Mouse (Mus musculus): ENCODE data around the gene Mlf1. TPM values are rescaled to one million over a fixed set of nuclear protein-coding genes. Genes with fewer than 3 reads are reported as not detected.
A peak's percentile ranks its signal among the peaks of the same experiment; 100 is the strongest.

Mlf1 gene
- polyA plus RNA-seq (2014; fragmentation: Nextera tagmentation; extraction: Ambion mirVana): 33.1 and 55.0 TPM in 2 replicates

DNA sequence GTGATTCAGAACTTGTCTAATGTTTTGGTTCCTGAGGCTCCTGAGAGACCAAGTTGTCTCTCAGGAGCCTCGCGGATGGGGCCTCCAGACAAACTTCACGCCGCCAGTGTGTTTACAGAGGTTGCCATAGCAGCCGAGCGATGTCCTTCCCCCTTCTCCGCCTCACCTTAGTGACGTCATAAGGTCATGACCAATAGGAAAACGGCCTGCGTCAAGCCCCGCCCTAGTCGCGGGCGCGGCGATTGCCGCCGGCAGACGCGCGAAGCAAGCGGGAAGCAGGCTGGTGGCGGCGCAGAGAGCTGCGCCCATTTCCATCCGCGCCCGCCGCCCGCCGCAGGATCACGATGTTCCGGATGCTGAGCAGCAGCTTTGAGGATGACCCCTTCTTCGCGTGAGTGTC lies at the start of gene Mlf1:
Gene Mlf1, plus strand, starts transcription at position 226 of the 400 bp plus-strand sequence.
- 0% methylated on average over 32 of the region's 35 CpGs for WGBS
- ATAC-seq (ENCODE audit: low read depth): peak; percentile 97

DNA sequence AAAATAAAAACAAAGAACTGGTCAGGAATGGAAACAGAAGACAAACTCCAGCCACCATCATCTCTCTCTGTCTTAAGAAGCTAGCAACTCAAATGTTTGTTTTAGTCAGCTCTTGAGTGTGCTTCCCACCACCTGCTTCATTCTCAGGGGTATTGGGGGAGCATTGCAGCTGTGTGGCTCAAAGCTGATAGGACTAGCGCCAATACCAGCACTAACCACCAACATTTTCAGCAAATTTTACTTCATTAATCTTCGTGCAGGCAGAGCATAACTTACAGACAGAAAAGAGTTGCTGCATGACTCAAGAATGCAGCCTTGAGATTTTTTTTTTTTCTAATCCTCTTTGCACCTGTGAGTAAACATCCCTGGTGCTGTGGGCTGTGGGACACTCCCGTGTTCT lies 34.3 kb upstream of the Mlf1 start:
- DNase-seq (ENCODE audit: low spot score): peak; percentile 8
- no peak overlapping the region for H3K9ac ChIP-seq (ENCODE audit: low read depth, low read length)
- no peak overlapping the region for H3K4me3 ChIP-seq (ENCODE audit: low read depth, low read length)
- no peak for ATAC-seq (ENCODE audit: low read depth)
- 47% methylated on average over 3 of the region's 3 CpGs for WGBS
- H3K9me3 ChIP-seq (ENCODE audit: control insufficient read depth, low read length): no peaks in the 10 kb centered on the region
- no peaks in the 10 kb centered on the region for H3K27me3 ChIP-seq (replicated peaks; ENCODE audit: control insufficient read depth, insufficient read depth, low read length)
- H3K4me2 ChIP-seq (ENCODE audit: low read depth, low read length): no peak overlapping the region
- no peaks in the 10 kb centered on the region for H3K36me3 ChIP-seq (ENCODE audit: control insufficient read depth, insufficient read depth, low read length)
- H3K27ac ChIP-seq (replicated peaks; ENCODE audit: low read depth, low read length): no peak overlapping the region
- no peaks in the 10 kb centered on the region for H3K4me1 ChIP-seq (ENCODE audit: control insufficient read depth, insufficient read depth, low read length)

More for the DNA sequence above, at the start of gene Mlf1:
- Histone ChIP-seq H3K27ac (replicated peaks; ENCODE audit: low read depth, low read length) (no peak within 1 kb of the TSS), H3K27me3 (replicated peaks; ENCODE audit: control insufficient read depth, insufficient read depth, low read length) (peaks cover 15% of the 10 kb centered on the region), H3K36me3 (ENCODE audit: control insufficient read depth, insufficient read depth, low read length) (no peaks in the 10 kb centered on the region), H3K9me3 (ENCODE audit: control insufficient read depth, low read length) (no peaks in the 10 kb centered on the region), H3K4me2 (ENCODE audit: low read depth, low read length) (peak within 1 kb of the TSS; percentile 86), H3K9ac (ENCODE audit: low read depth, low read length) (peak within 1 kb of the TSS; percentile 69), H3K4me3 (ENCODE audit: low read depth, low read length) (peak within 1 kb of the TSS; percentile 51), H3K4me1 (ENCODE audit: control insufficient read depth, insufficient read depth, low read length) (no peaks in the 10 kb centered on the region)
- peak; percentile 95 for DNase-seq (ENCODE audit: low spot score)

GRCm38 (mm10) chr3:67340921-67341320 lies 33.0 kb upstream of the Mlf1 start:
- H3K4me2 ChIP-seq (ENCODE audit: low read depth, low read length): no peak overlapping the region
- DNase-seq (ENCODE audit: low spot score): no peak
- no peak overlapping the region for H3K9ac ChIP-seq (ENCODE audit: low read depth, low read length)
- no peaks in the 10 kb centered on the region for H3K36me3 ChIP-seq (ENCODE audit: control insufficient read depth, insufficient read depth, low read length)
- no peak overlapping the region for H3K27ac ChIP-seq (replicated peaks; ENCODE audit: low read depth, low read length)
- no peaks in the 10 kb centered on the region for H3K9me3 ChIP-seq (ENCODE audit: control insufficient read depth, low read length)
- H3K4me1 ChIP-seq (ENCODE audit: control insufficient read depth, insufficient read depth, low read length): no peaks in the 10 kb centered on the region
- WGBS: 69% methylated on average over 7 of the region's 7 CpGs
- no peak overlapping the region for H3K4me3 ChIP-seq (ENCODE audit: low read depth, low read length)
- no peak for ATAC-seq (ENCODE audit: low read depth)
- H3K27me3 ChIP-seq (replicated peaks; ENCODE audit: control insufficient read depth, insufficient read depth, low read length): no peaks in the 10 kb centered on the region

GRCm38 (mm10) chr3:67343004-67343662 lies 30.8 kb upstream of the Mlf1 start:
- no peaks in the 10 kb centered on the region for H3K27me3 ChIP-seq (replicated peaks; ENCODE audit: control insufficient read depth, insufficient read depth, low read length)
- 41% methylated on average over 5 of the region's 5 CpGs for WGBS
- H3K36me3 ChIP-seq (ENCODE audit: control insufficient read depth, insufficient read depth, low read length): no peaks in the 10 kb centered on the region
- no peaks in the 10 kb centered on the region for H3K9me3 ChIP-seq (ENCODE audit: control insufficient read depth, low read length)
- no peak overlapping the region for H3K9ac ChIP-seq (ENCODE audit: low read depth, low read length)
- H3K4me1 ChIP-seq (ENCODE audit: control insufficient read depth, insufficient read depth, low read length): no peaks in the 10 kb centered on the region
- ATAC-seq (ENCODE audit: low read depth) (no peak), DNase-seq (ENCODE audit: low spot score) (peak; percentile 56)
- H3K4me3 ChIP-seq (ENCODE audit: low read depth, low read length): no peak overlapping the region
- no peak overlapping the region for H3K27ac ChIP-seq (replicated peaks; ENCODE audit: low read depth, low read length)
- H3K4me2 ChIP-seq (ENCODE audit: low read depth, low read length): no peak overlapping the region

DNA sequence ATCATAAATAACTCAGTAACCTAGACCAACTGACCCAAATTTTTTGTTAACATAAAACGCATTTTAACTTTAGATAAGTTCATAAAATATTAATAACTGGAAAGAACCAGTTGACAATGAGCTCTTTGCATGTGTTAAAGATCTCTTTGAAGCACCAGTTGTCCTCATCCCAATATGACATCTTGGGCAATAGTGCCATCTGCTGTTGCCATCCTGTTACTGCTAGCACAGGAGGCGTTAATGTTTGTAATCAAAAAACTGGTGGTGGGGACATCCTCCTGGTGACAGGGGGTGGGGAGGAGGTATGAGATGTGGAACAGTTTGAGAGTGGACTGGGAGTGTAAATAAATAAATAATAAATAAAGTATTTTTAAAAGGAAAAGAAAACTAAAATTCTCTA lies 29.3 kb upstream of the Mlf1 start:
- DNase-seq (ENCODE audit: low spot score): peak; percentile 49
- H3K9ac ChIP-seq (ENCODE audit: low read depth, low read length): no peak overlapping the region
- H3K27me3 ChIP-seq (replicated peaks; ENCODE audit: control insufficient read depth, insufficient read depth, low read length): no peaks in the 10 kb centered on the region
- ATAC-seq (ENCODE audit: low read depth): no peak; the same call in 1 of the 2 replicates
- H3K36me3 ChIP-seq (ENCODE audit: control insufficient read depth, insufficient read depth, low read length): no peaks in the 10 kb centered on the region
- H3K4me2 ChIP-seq (ENCODE audit: low read depth, low read length): no peak overlapping the region
- WGBS: 4% methylated on average over 2 of the region's 2 CpGs
- H3K4me3 ChIP-seq (ENCODE audit: low read depth, low read length): no peak overlapping the region
- no peaks in the 10 kb centered on the region for H3K9me3 ChIP-seq (ENCODE audit: control insufficient read depth, low read length)
- H3K4me1 ChIP-seq (ENCODE audit: control insufficient read depth, insufficient read depth, low read length): no peaks in the 10 kb centered on the region
- no peak overlapping the region for H3K27ac ChIP-seq (replicated peaks; ENCODE audit: low read depth, low read length)

GRCm38 (mm10) chr3:67346674-67347073 lies 27.2 kb upstream of the Mlf1 start:
- 65% methylated on average over 2 of the region's 2 CpGs for WGBS
- H3K4me3 ChIP-seq (ENCODE audit: low read depth, low read length): no peak overlapping the region
- H3K4me1 ChIP-seq (ENCODE audit: control insufficient read depth, insufficient read depth, low read length): no peaks in the 10 kb centered on the region
- no peaks in the 10 kb centered on the region for H3K9me3 ChIP-seq (ENCODE audit: control insufficient read depth, low read length)
- no peak overlapping the region for H3K9ac ChIP-seq (ENCODE audit: low read depth, low read length)
- DNase-seq (ENCODE audit: low spot score) (no peak), ATAC-seq (ENCODE audit: low read depth) (no peak)
- no peaks in the 10 kb centered on the region for H3K27me3 ChIP-seq (replicated peaks; ENCODE audit: control insufficient read depth, insufficient read depth, low read length)
- H3K27ac ChIP-seq (replicated peaks; ENCODE audit: low read depth, low read length): no peak overlapping the region
- no peaks in the 10 kb centered on the region for H3K36me3 ChIP-seq (ENCODE audit: control insufficient read depth, insufficient read depth, low read length)
- H3K4me2 ChIP-seq (ENCODE audit: low read depth, low read length): no peak overlapping the region

GRCm38 (mm10) chr3:67351406-67352127 lies 22.3 kb upstream of the Mlf1 start:
- H3K9ac ChIP-seq (ENCODE audit: low read depth, low read length): no peak overlapping the region
- no peaks in the 10 kb centered on the region for H3K9me3 ChIP-seq (ENCODE audit: control insufficient read depth, low read length)
- no peak overlapping the region for H3K27ac ChIP-seq (replicated peaks; ENCODE audit: low read depth, low read length)
- H3K4me1 ChIP-seq (ENCODE audit: control insufficient read depth, insufficient read depth, low read length): no peaks in the 10 kb centered on the region
- H3K36me3 ChIP-seq (ENCODE audit: control insufficient read depth, insufficient read depth, low read length): no peaks in the 10 kb centered on the region
- no peak overlapping the region for H3K4me2 ChIP-seq (ENCODE audit: low read depth, low read length)
- WGBS: 78% methylated on average over 12 of the region's 12 CpGs
- DNase-seq (ENCODE audit: low spot score): no peak
- no peak overlapping the region for H3K4me3 ChIP-seq (ENCODE audit: low read depth, low read length)
- no peak for ATAC-seq (ENCODE audit: low read depth)
- no peaks in the 10 kb centered on the region for H3K27me3 ChIP-seq (replicated peaks; ENCODE audit: control insufficient read depth, insufficient read depth, low read length)

DNA sequence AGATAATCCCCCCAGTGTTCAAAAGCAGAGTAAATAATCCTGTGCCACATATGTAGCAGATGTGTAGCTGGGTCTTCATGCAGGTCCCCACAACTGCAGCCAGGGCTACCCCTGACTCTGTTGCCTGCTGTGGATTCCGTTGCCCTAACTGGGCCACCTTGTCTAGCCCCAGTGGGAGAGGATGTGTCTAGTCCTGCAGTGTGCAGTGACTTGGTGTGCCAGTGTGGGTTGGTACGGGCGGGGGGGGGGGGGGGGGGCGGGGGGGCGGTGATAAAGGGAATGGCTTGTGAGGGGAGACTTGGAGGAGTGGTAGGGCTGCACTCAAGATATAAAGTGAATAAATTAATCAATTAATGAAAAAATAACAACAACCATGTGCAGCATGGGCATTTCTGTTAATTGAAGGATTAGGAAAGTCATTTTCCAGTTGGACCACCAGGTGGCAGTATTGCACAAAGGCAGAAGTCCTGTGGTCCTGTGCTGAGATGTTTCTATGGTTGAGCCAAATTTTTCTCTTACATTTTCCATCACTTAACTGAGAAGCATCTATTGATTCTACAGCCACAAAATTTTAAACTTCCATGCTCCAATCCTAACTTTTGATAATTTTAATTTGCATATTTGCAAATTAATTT lies 21.7 kb upstream of the Mlf1 start:
- no peak overlapping the region for H3K9ac ChIP-seq (ENCODE audit: low read depth, low read length)
- H3K4me3 ChIP-seq (ENCODE audit: low read depth, low read length): no peak overlapping the region
- no peaks in the 10 kb centered on the region for H3K27me3 ChIP-seq (replicated peaks; ENCODE audit: control insufficient read depth, insufficient read depth, low read length)
- no peak overlapping the region for H3K4me2 ChIP-seq (ENCODE audit: low read depth, low read length)
- H3K27ac ChIP-seq (replicated peaks; ENCODE audit: low read depth, low read length): no peak overlapping the region
- ATAC-seq (ENCODE audit: low read depth) (peak; percentile 47; the same call in 1 of the 2 replicates), DNase-seq (ENCODE audit: low spot score) (peak; percentile 40)
- 40% methylated on average over 2 of the region's 5 CpGs for WGBS
- H3K4me1 ChIP-seq (ENCODE audit: control insufficient read depth, insufficient read depth, low read length): no peaks in the 10 kb centered on the region
- H3K9me3 ChIP-seq (ENCODE audit: control insufficient read depth, low read length): peaks cover 4% of the 10 kb centered on the region; the same call in 1 of the 2 replicates
- H3K36me3 ChIP-seq (ENCODE audit: control insufficient read depth, insufficient read depth, low read length): no peaks in the 10 kb centered on the region

Data from embryonic facial prominence, embryonic 14.5 days (tissue).